Mouse (Mus musculus) urinary bladder, postnatal 36 days (tissue): Measurements from ENCODE around the gene Macrod1.
A peak's percentile ranks its signal among the peaks of the same experiment; 100 is the strongest.

Experiments used
- DNase-seq, 2 experiments: peaks; one replicate each; pipeline ENCODE4 v3.0.0; 2022; ENCODE audit warnings: low spot score in 2 of 2, mixed read lengths in 1 of 2

The Macrod1 gene

DNA sequence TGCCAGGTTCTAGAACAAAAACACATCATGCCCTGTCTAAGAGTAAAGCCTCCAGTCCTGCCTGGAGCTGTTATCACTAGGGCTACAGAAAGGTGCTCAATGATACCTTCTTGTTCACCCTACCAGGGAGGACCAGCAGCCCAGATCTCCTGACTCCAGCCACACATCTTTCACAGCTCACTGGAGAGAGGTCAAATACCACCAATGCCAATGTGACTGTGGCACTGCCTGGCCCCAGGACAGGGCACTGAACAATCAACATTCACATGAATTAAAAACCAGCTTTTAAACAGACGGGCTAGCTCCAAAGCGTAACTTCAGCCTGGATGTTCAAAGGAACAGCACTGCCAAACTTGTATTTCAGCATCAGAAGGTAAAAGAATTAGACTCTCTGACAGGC, 179.4 kb downstream of the Macrod1 start:
- DNase-seq = no peak

DNA sequence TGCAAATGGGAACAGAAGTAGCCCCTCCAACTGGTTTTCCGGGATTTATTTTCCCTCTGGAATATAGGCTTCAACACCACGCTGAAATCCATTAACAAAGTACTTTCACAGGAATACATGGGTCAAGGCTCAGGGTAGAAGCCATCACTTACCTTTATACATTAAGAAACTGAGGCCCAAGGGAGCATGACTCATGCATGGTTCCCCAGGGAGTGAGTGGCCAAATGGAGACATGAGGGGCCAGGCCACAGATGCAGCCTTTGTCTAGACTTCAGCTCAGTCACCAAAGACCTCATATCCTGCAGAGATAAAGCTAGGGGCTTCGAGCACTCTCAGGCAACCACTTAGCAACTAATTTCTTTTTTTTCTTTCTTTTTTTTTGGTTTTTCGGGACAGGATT, 180.1 kb downstream of the Macrod1 start:
- no peak for DNase-seq

DNA sequence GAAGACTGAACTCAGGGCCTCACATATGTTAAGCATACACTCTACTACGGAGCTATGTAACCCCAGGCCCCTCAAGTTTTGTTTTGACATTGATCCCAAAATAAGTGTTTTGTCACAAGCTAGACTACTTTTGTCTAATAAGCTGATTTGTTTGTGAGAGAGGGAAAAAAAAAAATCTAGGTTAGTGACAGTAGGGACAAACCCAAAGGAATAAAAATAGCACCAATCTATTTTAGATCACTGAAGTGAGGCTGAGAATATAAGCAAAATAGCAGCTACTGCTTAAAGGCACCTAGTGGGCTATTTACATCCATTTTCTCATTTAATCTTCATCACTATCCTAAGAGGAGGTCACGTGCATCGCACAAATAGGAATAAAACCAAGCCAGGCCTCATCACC, 183.0 kb downstream of the Macrod1 start:
- DNase-seq = no peak

DNA sequence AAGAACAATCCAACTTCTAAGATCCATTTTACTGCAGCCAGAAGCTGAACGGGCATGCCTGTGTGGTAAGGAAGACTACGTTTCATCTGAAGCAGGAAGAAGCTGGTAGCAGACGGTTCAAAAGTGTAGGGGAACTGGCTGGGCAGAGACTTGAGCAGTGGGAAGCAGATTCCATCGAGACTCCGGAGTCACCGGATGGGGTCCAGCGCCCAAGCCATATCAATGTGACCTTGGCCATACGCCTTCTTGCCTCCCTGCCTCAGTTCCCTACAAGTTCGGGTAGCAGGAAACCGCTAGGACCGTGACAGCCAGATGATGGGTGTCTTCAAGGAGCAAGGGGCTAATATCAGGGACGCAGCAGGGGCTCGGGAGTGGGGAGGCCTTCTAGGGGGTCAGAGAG, 183.7 kb downstream of the Macrod1 start:
- DNase-seq = no peak

DNA sequence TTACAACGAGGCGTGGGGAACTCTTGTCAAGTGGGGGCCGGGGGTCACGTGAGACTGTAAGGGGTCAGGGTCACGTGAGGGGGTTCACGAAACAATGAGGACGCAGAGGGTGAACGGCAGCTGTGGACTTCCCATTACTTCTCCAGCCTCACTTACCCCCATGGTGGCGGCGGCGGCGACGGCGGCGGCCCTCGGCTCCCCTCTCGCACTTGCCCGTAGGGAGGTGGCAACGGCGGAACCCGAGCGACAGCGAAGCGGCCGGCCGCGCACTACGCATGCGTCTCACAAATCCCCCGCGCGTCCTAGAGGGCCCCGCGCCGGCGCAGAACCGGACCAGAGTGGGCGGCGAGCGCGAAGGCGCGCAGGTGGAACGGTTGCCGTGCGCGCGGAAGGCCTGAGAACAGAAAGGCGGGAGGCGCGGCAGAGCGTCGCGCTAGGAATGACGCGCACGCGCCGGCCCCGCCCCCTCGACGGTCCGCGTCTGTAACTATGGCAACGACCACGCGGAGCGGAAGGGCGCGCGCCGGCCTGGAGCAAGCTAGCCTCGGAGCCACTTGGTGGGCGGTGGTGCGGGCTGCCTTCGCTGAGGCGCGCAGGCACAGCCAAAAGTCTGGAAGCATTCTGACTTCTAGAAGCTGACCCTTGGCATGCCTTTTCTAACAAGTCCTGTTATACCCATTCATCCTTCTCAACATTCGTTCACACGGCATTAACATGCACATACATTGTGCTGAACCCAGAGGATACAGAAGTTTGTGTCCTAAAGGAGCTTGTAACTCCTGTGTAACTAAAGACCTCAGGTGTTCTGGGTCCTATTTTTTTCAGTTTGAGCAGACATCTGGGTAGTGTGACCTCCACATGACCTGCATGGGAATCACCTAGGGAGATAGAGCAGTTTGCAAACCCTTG, 184.4 kb downstream of the Macrod1 start, which contains the start of gene Naa40:
Gene Naa40 (minus strand): TSS at position 402 of the 909 bp plus-strand sequence.
- DNase-seq = peak; percentile 83 to 90

DNA sequence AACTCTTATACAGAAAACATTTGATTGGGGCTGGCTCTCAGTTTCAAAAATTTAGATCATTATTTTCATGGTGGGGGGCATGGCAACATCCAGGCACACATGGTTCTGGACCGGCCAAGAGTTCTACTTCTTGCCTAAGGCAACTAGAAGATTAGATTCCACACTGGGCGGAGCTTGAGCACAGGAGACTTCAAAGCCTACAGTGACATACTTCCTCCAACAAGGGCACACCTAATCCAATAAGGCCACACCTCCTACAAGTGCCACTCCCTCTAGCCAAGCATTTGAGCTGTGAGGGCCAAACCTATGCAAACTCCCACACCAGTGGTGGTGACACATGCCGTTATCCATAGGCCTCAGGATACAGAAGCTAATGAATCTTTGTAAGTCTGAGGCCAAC, 189.4 kb downstream of the Macrod1 start:
- DNase-seq = no peak
